Mouse (Mus musculus): ENCODE results near the gene Pik3cg. TPM values are rescaled to one million over a fixed set of nuclear protein-coding genes. Genes with fewer than 3 reads are reported as not detected.

Gene Pik3cg
- total and polyA plus RNA-seq, 3 experiments = 1.2 to 2.0 (median 1.3) TPM

- Histone ChIP-seq H3K9ac (ENCODE audit: low read depth, low read length) (no peak overlapping the region), H3K27me3 (ENCODE audit: control insufficient read depth, insufficient read depth, low read length) (no peaks in the 10 kb centered on the region), H3K4me3 (no peak overlapping the region), H3K4me1 (ENCODE audit: control insufficient read depth, insufficient read depth, low read length) (no peaks in the 10 kb centered on the region), H3K79me2 (replicated peaks; ENCODE audit: control insufficient read depth, insufficient read depth, low read length) (no peaks in the 10 kb centered on the region), H3K27ac (no peak overlapping the region), H3K36me3 (ENCODE audit: control insufficient read depth, insufficient read depth, low read length) (no peaks in the 10 kb centered on the region)
- 90% methylated on average over 6 of the region's 6 CpGs for WGBS
- intact Hi-C loops (cut with DNase I) = no loop called here
- no peak for DNase-seq
- TF ChIP-seq EP300 (IDR thresholded peaks at IDR 0.05; ENCODE audit: insufficient read depth, low read depth, low read length) (no peak), POLR2A (IDR thresholded peaks at IDR 0.05; ENCODE audit: insufficient read depth, low read depth, low read length) (no peak), CTCF (IDR thresholded peaks at IDR 0.05) (no peak)
Observed at GRCm38 (mm10) chr12:32201070-32201585, 7.3 kb downstream of the Pik3cg start.

DNA sequence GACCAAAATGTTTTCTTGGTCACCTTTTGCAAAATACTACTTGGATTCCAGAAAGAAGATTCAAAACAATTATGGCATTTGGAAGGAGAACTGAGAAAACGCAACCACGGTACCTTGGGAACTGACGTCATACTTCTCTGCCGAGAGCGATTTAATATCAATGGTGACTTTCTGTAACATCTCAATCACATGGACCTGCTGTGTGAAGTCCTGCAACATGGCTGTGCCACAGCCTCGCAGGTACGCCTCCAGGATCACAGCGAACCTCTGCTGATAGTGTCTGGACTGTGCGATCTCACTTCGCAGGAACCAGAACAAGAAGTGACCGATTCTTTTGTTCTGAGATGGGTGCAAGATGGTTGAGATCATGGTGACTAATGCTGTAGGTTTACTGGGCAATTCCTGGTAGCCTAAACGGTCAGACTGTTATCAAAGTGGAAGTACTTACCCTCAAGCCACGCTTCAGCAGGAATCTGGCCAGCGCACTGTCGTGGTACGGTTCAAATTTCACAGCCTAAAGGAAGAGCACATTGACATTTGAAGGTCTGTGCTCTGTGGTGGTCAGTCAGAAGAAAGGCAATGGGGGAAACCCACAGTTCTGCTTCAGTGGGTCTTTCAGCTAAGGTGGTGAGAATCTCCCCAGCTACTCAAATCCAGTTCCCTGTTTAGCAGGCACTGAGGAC is 7.9 kb downstream of the Pik3cg start:
- no peak for TF ChIP-seq CTCF (IDR thresholded peaks at IDR 0.05)
- no peak for TF ChIP-seq EP300 (IDR thresholded peaks at IDR 0.05; ENCODE audit: insufficient read depth, low read depth, low read length)
- no peak for TF ChIP-seq POLR2A (IDR thresholded peaks at IDR 0.05; ENCODE audit: insufficient read depth, low read depth, low read length)
- no peak overlapping the region for H3K4me3 ChIP-seq
- H3K4me1 ChIP-seq (ENCODE audit: control insufficient read depth, insufficient read depth, low read length) = no peaks in the 10 kb centered on the region
- DNase-seq = no peak
- 70% methylated on average over 16 of the region's 16 CpGs for WGBS
- no peaks in the 10 kb centered on the region for H3K79me2 ChIP-seq (replicated peaks; ENCODE audit: control insufficient read depth, insufficient read depth, low read length)
- H3K9ac ChIP-seq (ENCODE audit: low read depth, low read length) = no peak overlapping the region
- H3K27ac ChIP-seq = no peak overlapping the region
- intact Hi-C loops (cut with DNase I) = no loop called here
- H3K36me3 ChIP-seq (ENCODE audit: control insufficient read depth, insufficient read depth, low read length) = no peaks in the 10 kb centered on the region
- no peaks in the 10 kb centered on the region for H3K27me3 ChIP-seq (ENCODE audit: control insufficient read depth, insufficient read depth, low read length)

DNA sequence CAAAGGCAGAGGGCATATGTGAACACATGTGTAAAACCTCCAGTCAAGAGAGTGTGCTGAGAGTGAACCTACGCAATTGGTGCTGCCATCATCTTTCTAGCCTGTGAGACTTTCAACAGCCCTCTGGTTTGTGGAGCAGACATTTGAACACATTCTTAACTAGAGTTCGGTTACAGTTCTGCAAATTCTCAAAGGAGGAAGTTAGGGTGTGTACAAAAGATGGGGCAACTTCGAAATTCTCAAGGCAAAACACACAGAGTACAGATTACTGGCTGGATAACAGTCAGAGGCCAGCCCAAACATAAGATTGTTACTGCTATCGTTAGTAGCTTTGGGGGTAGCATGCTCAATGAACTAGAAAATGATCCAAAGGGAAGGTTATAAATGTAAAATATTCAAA is 9.0 kb downstream of the Pik3cg start:
- Histone ChIP-seq H3K79me2 (replicated peaks; ENCODE audit: control insufficient read depth, insufficient read depth, low read length) (no peaks in the 10 kb centered on the region), H3K4me1 (ENCODE audit: control insufficient read depth, insufficient read depth, low read length) (no peaks in the 10 kb centered on the region), H3K36me3 (ENCODE audit: control insufficient read depth, insufficient read depth, low read length) (no peaks in the 10 kb centered on the region), H3K4me3 (no peak overlapping the region), H3K27ac (no peak overlapping the region), H3K27me3 (ENCODE audit: control insufficient read depth, insufficient read depth, low read length) (no peaks in the 10 kb centered on the region), H3K9ac (ENCODE audit: low read depth, low read length) (no peak overlapping the region)
- WGBS = 73% methylated on average over 4 of the region's 4 CpGs
- DNase-seq = no peak
- intact Hi-C loops (cut with DNase I) = no loop called here
- TF ChIP-seq EP300 (IDR thresholded peaks at IDR 0.05; ENCODE audit: insufficient read depth, low read depth, low read length) (no peak), POLR2A (IDR thresholded peaks at IDR 0.05; ENCODE audit: insufficient read depth, low read depth, low read length) (no peak), CTCF (IDR thresholded peaks at IDR 0.05) (no peak)

- H3K4me3 ChIP-seq = no peak overlapping the region
- 68% methylated on average over 4 of the region's 4 CpGs for WGBS
- H3K79me2 ChIP-seq (replicated peaks; ENCODE audit: control insufficient read depth, insufficient read depth, low read length) = no peaks in the 10 kb centered on the region
- no peak for DNase-seq
- H3K27ac ChIP-seq = no peak overlapping the region
- TF ChIP-seq EP300 (IDR thresholded peaks at IDR 0.05; ENCODE audit: insufficient read depth, low read depth, low read length) (no peak), CTCF (IDR thresholded peaks at IDR 0.05) (no peak), POLR2A (IDR thresholded peaks at IDR 0.05; ENCODE audit: insufficient read depth, low read depth, low read length) (no peak)
- H3K36me3 ChIP-seq (ENCODE audit: control insufficient read depth, insufficient read depth, low read length) = no peaks in the 10 kb centered on the region
- H3K9ac ChIP-seq (ENCODE audit: low read depth, low read length) = no peak overlapping the region
- no peaks in the 10 kb centered on the region for H3K27me3 ChIP-seq (ENCODE audit: control insufficient read depth, insufficient read depth, low read length)
- H3K4me1 ChIP-seq (ENCODE audit: control insufficient read depth, insufficient read depth, low read length) = no peaks in the 10 kb centered on the region
- intact Hi-C loops (cut with DNase I) = no loop called here
Observed at GRCm38 (mm10) chr12:32198025-32198424, 10.4 kb downstream of the Pik3cg start.

- WGBS = 89% methylated on average over 4 of the region's 4 CpGs
- TF ChIP-seq POLR2A (IDR thresholded peaks at IDR 0.05; ENCODE audit: insufficient read depth, low read depth, low read length) = no peak
- TF ChIP-seq CTCF (IDR thresholded peaks at IDR 0.05) = no peak
- no peak for TF ChIP-seq EP300 (IDR thresholded peaks at IDR 0.05; ENCODE audit: insufficient read depth, low read depth, low read length)
- Histone ChIP-seq H3K79me2 (replicated peaks; ENCODE audit: control insufficient read depth, insufficient read depth, low read length) (no peaks in the 10 kb centered on the region), H3K4me3 (no peak overlapping the region), H3K4me1 (ENCODE audit: control insufficient read depth, insufficient read depth, low read length) (no peaks in the 10 kb centered on the region), H3K9ac (ENCODE audit: low read depth, low read length) (no peak overlapping the region), H3K36me3 (ENCODE audit: control insufficient read depth, insufficient read depth, low read length) (no peaks in the 10 kb centered on the region), H3K27me3 (ENCODE audit: control insufficient read depth, insufficient read depth, low read length) (no peaks in the 10 kb centered on the region), H3K27ac (no peak overlapping the region)
- DNase-seq = no peak
- intact Hi-C loops (cut with DNase I) = no loop called here
Observed at GRCm38 (mm10) chr12:32195000-32195399, 13.5 kb downstream of the Pik3cg start.

DNA sequence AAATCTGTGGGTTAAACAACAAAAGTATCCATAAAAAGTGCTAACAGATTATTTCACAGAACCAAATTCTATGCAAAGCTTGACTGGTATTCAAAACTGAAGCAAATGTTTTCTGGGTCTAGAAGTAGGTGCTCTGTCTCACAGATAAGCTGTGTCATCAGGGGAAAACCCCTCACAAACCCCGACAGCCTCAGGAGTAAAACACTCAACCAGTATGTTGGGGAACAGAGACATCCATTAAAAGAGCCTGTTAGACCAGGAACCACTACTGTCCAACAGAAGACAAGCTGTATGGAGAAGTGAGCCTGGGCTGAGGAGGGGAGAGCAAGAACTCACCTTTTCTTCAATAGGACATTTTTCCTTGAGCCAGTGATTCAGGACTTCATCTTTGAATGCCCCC is 14.1 kb downstream of the Pik3cg start:
- intact Hi-C loops (cut with DNase I) = no loop called here
- 67% methylated on average over 1 of the region's 1 CpGs for WGBS

More for the DNA sequence above, 14.1 kb downstream of the Pik3cg start:
- H3K27ac ChIP-seq = no peak overlapping the region
- no peaks in the 10 kb centered on the region for H3K4me1 ChIP-seq (ENCODE audit: control insufficient read depth, insufficient read depth, low read length)
- no peak overlapping the region for H3K9ac ChIP-seq (ENCODE audit: low read depth, low read length)
- no peak for TF ChIP-seq EP300 (IDR thresholded peaks at IDR 0.05; ENCODE audit: insufficient read depth, low read depth, low read length)
- TF ChIP-seq CTCF (IDR thresholded peaks at IDR 0.05) = no peak
- TF ChIP-seq POLR2A (IDR thresholded peaks at IDR 0.05; ENCODE audit: insufficient read depth, low read depth, low read length) = no peak
- no peaks in the 10 kb centered on the region for H3K79me2 ChIP-seq (replicated peaks; ENCODE audit: control insufficient read depth, insufficient read depth, low read length)
- H3K27me3 ChIP-seq (ENCODE audit: control insufficient read depth, insufficient read depth, low read length) = no peaks in the 10 kb centered on the region
- DNase-seq = no peak
- H3K36me3 ChIP-seq (ENCODE audit: control insufficient read depth, insufficient read depth, low read length) = no peaks in the 10 kb centered on the region
- no peak overlapping the region for H3K4me3 ChIP-seq

Measured in heart, adult 2 months (tissue).